Mouse (Mus musculus): ENCODE measurements around the gene Lhfpl3. TPM values are rescaled to one million over a fixed set of nuclear protein-coding genes. Genes with fewer than 3 reads are reported as not detected.
A peak's percentile ranks its signal among the peaks of the same experiment; 100 is the strongest.

Lhfpl3 gene
- total RNA-seq, 4 experiments from 2014 or later: not detected

- no peak for DNase-seq (ENCODE audit: low spot score)
Measured at GRCm38 (mm10) chr5:22926171-22926570, 180.3 kb downstream of the Lhfpl3 start.

GRCm38 (mm10) chr5:22928746-22929145 lies 182.9 kb downstream of the Lhfpl3 start:
- no peak for DNase-seq (ENCODE audit: low spot score)

- DNase-seq (ENCODE audit: low spot score): no peak
Measured at GRCm38 (mm10) chr5:22943306-22943705, 197.4 kb downstream of the Lhfpl3 start.

GRCm38 (mm10) chr5:22963300-22963699 lies 217.4 kb downstream of the Lhfpl3 start:
- no peak for DNase-seq (ENCODE audit: low spot score)

GRCm38 (mm10) chr5:22986771-22987170 lies 240.9 kb downstream of the Lhfpl3 start:
- no peak for DNase-seq (ENCODE audit: low spot score)

- no peak for DNase-seq (ENCODE audit: low spot score)
Measured at GRCm38 (mm10) chr5:22999811-23000210, 254.0 kb downstream of the Lhfpl3 start.

GRCm38 (mm10) chr5:23003123-23003797 lies 257.4 kb downstream of the Lhfpl3 start:
- no peak for DNase-seq (ENCODE audit: low spot score)

GRCm38 (mm10) chr5:23006207-23006606 lies 260.3 kb downstream of the Lhfpl3 start:
- peak; percentile 51 for DNase-seq (ENCODE audit: low spot score)

- DNase-seq (ENCODE audit: low spot score): no peak
Measured at GRCm38 (mm10) chr5:23010460-23010859, 264.6 kb downstream of the Lhfpl3 start.

- peak; percentile 14 for DNase-seq (ENCODE audit: low spot score)
Measured at GRCm38 (mm10) chr5:23013997-23014396, 268.1 kb downstream of the Lhfpl3 start.

GRCm38 (mm10) chr5:23015587-23016335 lies 269.9 kb downstream of the Lhfpl3 start:
- peak; percentile 53 for DNase-seq (ENCODE audit: low spot score)

- no peak for DNase-seq (ENCODE audit: low spot score)
Measured at GRCm38 (mm10) chr5:23034944-23035726, 289.3 kb downstream of the Lhfpl3 start.

- no peak for DNase-seq (ENCODE audit: low spot score)
Measured at GRCm38 (mm10) chr5:23035727-23036029, 289.8 kb downstream of the Lhfpl3 start.

GRCm38 (mm10) chr5:23040429-23040828 lies 294.6 kb downstream of the Lhfpl3 start:
- DNase-seq (ENCODE audit: low spot score): no peak

- no peak for DNase-seq (ENCODE audit: low spot score)
Measured at GRCm38 (mm10) chr5:23042862-23043261, 297.0 kb downstream of the Lhfpl3 start.

GRCm38 (mm10) chr5:23049083-23049663 lies 303.3 kb downstream of the Lhfpl3 start:
- no peak for DNase-seq (ENCODE audit: low spot score)

GRCm38 (mm10) chr5:23051458-23051857 lies 305.6 kb downstream of the Lhfpl3 start:
- DNase-seq (ENCODE audit: low spot score): no peak

- DNase-seq (ENCODE audit: low spot score): no peak
Measured at GRCm38 (mm10) chr5:23094894-23095293, 349.0 kb downstream of the Lhfpl3 start.

- DNase-seq (ENCODE audit: low spot score): no peak
Measured at GRCm38 (mm10) chr5:23106536-23106935, 360.7 kb downstream of the Lhfpl3 start.

- DNase-seq (ENCODE audit: low spot score): no peak
Measured at GRCm38 (mm10) chr5:23111307-23111706, 365.4 kb downstream of the Lhfpl3 start.

GRCm38 (mm10) chr5:23114249-23114648 lies 368.4 kb downstream of the Lhfpl3 start:
- DNase-seq (ENCODE audit: low spot score): no peak

- no peak for DNase-seq (ENCODE audit: low spot score)
Measured at GRCm38 (mm10) chr5:23126851-23127250, 381.0 kb downstream of the Lhfpl3 start.

Measured in heart, adult 8-10 months (tissue).